Mouse (Mus musculus): Measurements from ENCODE around the gene 1700047I17Rik2. TPM values are rescaled to one million over a fixed set of nuclear protein-coding genes. Genes with fewer than 3 reads are reported as not detected.

1700047I17Rik2 gene
- total RNA-seq (2023), result 5.3 and 5.7 TPM in 2 replicates

GRCm38 (mm10) chr12:55199306-55199705 lies at the start of gene 1700047I17Rik2:
TSS of gene 1700047I17Rik2 (plus strand) at chr12:55199592.

GRCm38 (mm10) chr12:55154559-55155448 lies 44.6 kb upstream of the 1700047I17Rik2 start, which contains the start of gene Srp54b:
TSS of gene Srp54b (plus strand) at chr12:55155104.

GRCm38 (mm10) chr12:55229626-55230519 lies 30.5 kb downstream of the 1700047I17Rik2 start, which contains the start of gene Srp54c:
TSS of gene Srp54c (plus strand) at chr12:55230168.

Other genes with a start within 250 kb of the 1700047I17Rik2 start
- not detected in 2 replicates for gene Gm20403, start 213.1 kb upstream of the 1700047I17Rik2 start, total RNA-seq (2023)
- 135 and 206 TPM in 2 replicates for gene Baz1a, start 185.2 kb upstream of the 1700047I17Rik2 start, total RNA-seq (2023)
- 1.5 and 2.9 TPM in 2 replicates for gene 2700097O09Rik, start 119.5 kb upstream of the 1700047I17Rik2 start, total RNA-seq (2023)
- 41.7 and 57.1 TPM in 2 replicates for gene Srp54a, start 119.3 kb upstream of the 1700047I17Rik2 start, total RNA-seq (2023)
- 3.7 and 4.2 TPM in 2 replicates for gene Fam177a, start 75.1 kb upstream of the 1700047I17Rik2 start, total RNA-seq (2023)
- gene Srp54b, start 44.5 kb upstream of the 1700047I17Rik2 start, total RNA-seq (2023), result 23.9 and 33.9 TPM in 2 replicates
- gene Srp54c, start 30.6 kb downstream of the 1700047I17Rik2 start, total RNA-seq (2023), result 12.2 and 12.4 TPM in 2 replicates
- 2.4 and 2.9 TPM in 2 replicates for gene 1110008L16Rik, start 100.0 kb downstream of the 1700047I17Rik2 start, total RNA-seq (2023)
- gene Ppp2r3c, start 103.4 kb downstream of the 1700047I17Rik2 start, total RNA-seq (2023), result 16.0 and 17.5 TPM in 2 replicates
- gene Psma6, start 184.6 kb downstream of the 1700047I17Rik2 start, total RNA-seq (2023), result 90.2 and 91.7 TPM in 2 replicates

Measured in neutrophil, adult 65 days (primary cell).